Mouse (Mus musculus) naive thymus-derived CD4-positive, alpha-beta T cell, adult 2 months (primary cell): ENCODE results near the gene Prr18.
A peak's percentile ranks its signal among the peaks of the same experiment; 100 is the strongest.

Experiments
- DNase-seq: peaks from one replicate; pipeline ENCODE4 v3.0.0-alpha.2; 2011; ENCODE audit warnings: low read depth

Prr18 gene

GRCm38 (mm10) chr17:8388990-8389789 is 51.9 kb downstream of the Prr18 start:
- DNase-seq = peak; percentile 80

DNA sequence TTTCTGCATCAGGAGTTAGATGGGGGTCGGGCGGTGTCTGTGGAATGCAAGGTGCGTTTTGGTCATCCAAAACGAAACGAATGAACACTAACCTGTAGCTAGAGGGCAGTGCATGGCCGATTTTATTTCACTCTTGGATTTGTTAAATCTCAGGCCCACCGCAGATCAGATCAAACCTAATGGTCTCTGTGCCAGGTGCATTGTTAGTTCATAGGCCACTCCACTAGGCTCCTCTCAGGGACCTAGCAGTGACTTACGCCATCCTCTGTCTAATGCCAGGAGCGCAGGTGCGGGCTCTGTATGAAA is 52.5 kb downstream of the Prr18 start:
- no peak for DNase-seq

- no peak for DNase-seq
These were observed 53.2 kb downstream of the Prr18 start for GRCm38 (mm10) chr17:8390487-8390886.
